Mouse (Mus musculus) brain, adult 2 months (tissue): Measurements from ENCODE around the gene Srrm2.

ENCODE experiments used
- DNase-seq: peaks from one replicate; pipeline ENCODE4 v3.0.0; 2011; ENCODE audit warnings: low read depth, low spot score

The Srrm2 gene

DNA sequence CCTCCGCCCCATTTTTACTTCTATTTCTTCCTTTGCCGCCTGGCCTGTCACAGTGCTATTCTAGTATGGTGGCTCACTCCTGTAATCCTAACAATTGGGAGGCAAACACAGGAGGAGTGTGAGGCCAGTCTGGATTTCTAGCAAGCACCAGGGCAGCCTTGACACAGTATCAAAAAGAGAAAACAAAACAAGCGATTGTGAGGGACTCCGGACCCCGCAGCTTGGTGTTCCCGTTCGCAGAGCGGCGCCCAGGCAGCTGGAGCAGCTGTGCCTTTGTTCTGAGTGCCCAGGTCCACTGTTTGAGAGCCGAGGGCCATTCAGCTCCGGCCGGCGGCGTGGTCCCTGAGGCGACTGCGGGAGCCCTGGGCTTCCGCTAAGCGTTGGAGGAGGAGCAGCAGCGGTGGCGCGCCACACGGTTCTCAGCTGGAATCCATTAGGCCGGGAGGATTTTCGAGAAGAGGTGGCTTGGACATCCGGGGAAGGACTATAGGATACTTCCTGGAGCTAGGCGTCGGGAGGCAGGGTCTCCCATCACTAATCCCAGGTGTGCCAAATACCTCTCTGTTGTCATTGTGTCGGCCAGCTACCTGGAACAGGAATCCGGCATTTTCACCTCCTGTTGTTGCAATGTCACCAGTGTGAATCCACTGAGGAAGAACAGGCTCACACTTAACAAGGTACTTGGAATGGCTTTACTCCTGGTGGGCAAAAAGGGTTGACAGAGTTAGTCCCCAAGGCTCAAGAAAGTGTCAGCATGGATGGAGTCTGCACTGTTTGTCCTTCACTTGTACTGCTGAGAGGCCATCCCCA is at the start of gene Srrm2:
TSS of gene Srrm2 (plus strand) at position 264 of the 810 bp plus-strand sequence.
- DNase-seq, result peak; percentile 79

DNA sequence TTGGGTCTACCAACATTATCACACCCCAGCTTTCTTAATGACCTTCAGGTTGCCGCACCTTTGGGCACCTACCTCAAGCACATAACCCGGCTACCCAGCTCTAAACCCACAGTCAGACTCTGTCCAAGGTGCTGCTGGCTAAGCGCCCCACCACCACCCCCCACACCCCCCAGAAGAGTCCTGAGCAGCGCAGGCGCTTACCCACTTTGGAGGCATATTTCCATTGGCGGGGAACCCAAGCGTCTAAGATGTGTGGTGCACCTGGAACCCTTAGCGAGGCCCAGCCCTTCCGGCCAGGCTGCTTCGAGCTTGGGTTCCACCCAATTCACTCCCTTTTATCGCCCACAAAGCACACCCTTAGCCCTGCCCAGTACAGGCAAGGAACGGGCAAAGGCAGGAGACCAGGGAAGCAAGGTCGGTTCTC is 49.7 kb upstream of the Srrm2 start, which contains the start of gene Paqr4:
TSS of gene Paqr4 (minus strand) at position 270 of the 424 bp plus-strand sequence.
- peak; percentile 61 for DNase-seq

DNA sequence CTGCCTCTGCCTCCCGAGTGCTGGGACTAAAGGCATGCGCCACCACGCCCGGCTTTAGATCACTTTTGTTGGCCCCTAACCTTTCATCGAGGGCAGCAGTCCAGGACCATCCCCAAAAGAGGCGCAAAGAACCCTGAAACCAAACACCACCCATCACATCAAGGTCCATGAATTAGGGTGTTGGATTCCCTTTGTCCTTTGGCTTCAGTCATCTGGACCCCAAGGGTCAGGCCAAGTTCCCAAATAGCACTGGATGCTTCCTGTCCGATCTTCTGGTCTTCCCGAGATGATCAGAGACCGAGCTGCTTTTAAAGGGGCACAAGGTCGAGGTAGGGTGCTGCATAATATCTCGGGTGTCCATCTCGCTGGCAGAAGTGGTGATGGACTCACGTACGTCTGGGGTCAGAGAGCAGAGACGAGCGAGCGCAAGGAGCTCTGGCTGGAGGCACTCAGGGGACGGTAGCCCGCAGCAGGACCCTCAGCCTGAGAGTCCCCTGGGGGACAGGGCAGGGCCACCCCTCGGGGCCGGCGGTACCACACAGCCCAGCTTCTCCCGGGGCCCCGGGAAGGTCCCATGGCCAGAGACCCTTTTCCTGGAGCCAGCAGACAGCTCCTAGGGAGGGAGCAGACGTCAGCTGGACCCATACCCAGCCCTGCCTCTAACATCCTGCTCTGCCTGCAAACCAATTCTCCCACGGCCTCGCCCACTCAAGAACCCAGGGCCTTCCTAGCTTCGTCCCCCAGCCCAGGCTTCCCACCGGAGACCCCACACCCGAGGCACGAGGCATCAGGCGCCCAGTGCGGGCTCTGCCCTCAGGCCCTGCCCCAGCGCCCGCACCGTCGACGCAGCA is 48.7 kb upstream of the Srrm2 start:
- DNase-seq, result no peak

- DNase-seq, result peak; percentile 59
These were observed 48.0 kb upstream of the Srrm2 start for GRCm38 (mm10) chr17:23742210-23742793.

- no peak for DNase-seq
These were observed 47.4 kb upstream of the Srrm2 start for GRCm38 (mm10) chr17:23742941-23743340.

DNA sequence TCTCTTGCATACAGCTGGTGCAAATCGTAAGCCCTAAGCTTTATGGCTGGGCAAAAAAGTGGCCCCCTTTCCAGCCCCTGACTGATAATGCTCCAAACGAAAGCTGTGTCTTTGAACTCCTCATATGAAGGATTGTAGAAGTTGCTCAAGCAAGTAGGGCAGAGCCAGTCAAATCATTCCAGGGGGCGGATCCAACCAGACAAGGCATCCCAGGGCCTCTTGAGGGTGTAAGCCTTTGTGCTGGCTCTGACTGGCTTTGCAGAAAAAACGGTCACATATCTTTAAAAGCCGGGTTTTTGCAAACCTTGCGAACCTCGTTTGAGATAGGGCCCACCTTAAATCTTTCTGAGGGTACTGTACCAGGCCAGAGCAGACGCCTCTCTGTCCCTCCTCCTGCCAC is 46.3 kb upstream of the Srrm2 start:
- DNase-seq, result no peak

GRCm38 (mm10) chr17:23744651-23745050 is 45.7 kb upstream of the Srrm2 start:
- no peak for DNase-seq

DNA sequence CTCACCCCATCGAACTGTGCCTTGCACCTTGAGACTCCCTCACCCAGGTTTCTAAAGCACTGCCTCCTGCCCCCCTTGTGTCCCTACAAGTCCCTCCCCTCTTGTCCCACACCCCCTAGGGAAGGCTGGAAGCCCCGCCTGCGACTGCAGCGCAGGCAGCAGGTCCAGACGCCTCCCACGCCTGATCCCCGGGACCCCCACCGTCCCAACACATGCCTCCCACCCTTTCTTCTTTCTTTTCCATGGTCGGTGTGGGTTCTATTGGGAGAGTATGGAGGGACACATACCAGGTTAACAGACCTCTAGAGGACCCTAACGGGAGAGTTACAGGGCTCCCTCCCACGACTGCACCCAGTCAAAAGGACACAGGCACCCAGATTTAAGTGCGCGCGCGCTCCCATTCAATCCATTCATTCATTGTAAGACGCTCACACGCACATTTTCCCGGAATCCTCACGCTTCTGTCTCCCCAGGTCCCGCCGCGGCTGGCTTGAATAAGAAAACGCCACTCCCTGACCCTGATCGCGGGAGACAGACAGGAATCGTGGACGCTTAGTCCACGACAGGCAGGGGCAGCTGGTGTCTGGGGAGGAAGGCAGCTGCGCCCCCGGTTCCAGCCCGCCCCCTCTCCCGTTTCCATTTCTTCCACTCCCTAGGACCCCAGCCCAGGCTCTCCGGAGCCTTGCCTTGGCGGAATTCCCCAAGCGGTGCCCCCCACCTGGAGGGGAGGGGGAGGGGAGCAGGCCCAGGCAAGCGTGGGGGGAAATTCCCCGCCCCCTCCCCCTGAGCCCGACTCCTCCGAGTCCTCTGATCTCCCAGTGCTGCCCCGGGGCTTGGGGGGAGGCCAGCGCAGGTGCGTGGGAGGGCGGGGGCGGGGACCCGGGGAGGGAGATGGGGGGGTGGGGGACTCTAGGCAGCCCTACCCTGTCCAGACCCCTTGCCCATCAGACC is 44.8 kb upstream of the Srrm2 start, which contains the start of gene Kremen2:
TSS of gene Kremen2 (minus strand) at position 533 of the 951 bp plus-strand sequence.
- DNase-seq, result no peak

DNA sequence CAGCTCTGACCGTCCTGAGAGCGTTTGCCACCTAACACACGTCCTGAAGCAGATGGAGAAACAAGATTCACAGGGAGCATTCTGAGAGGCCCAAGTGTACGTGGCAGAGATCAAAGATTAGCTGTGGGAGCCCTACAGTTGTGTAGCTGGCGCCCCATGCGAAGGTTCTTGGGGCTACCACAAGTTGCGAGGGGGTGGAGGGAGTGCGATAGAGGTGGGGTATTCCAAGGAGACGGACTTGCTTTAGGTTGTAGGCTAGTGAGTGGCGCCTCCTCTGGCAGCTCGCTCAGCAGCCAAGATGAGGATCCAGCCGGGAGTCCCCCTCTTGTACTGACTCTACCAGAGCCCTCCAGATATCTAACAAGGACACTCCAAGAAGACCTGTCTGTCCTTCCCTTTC is 44.0 kb upstream of the Srrm2 start:
- no peak for DNase-seq

DNA sequence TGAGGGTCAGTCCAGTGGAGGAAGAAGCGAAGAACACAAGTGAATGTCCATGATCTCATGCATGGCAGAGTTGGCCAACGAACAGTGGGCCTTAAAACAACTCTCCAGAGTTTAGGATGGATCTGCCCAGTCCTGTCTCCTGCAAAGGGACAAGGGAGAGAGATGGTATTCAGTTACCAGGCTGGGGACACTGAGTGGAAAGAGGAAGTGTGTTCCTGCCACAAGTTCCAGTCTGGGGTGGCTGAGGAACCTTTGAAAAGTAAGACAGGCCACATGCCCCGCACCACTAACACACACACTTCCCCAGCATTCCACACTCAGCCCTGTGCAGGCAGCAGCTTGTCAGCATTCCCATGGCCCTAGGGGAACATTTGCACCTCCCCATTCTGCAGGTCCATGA is 43.6 kb upstream of the Srrm2 start:
- DNase-seq, result no peak

DNA sequence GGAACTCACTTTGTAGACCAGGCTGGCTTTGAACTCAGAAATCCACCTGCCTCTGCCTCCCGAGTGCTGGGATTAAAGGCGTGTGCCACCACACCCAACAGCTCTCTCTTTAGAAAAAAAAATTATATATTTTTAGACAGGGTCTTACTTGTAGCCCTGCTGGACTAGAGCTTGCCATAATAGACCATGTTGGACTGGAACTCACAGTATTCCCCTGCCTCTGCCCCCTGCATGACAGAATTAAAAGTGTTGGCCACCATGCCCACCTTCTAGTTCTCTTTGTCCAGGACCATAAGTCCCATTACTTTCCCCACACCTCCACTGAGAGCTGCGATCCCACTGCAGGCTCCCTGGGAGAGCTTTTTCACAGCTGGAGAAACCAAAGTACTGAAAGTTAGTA is 42.9 kb upstream of the Srrm2 start:
- no peak for DNase-seq

DNA sequence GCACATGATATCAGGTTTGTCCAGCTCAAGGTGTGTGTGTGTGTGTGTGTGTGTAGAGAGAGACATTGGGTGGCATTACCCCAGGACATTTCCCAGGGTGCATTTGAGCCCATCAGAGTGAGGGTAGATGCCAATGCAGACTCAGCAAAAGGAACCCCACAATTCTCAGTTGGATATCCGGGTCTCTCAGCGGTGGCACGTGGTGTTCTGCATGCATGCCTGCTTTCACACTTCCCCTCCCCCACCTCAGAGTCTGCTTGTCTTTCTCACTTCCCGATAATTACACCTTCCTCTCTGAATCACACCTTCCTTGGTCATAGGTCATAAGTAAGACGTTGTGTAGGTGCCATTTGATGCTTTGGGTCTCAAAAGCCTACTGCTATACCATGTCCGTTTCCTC is 42.3 kb upstream of the Srrm2 start:
- no peak for DNase-seq

GRCm38 (mm10) chr17:23748631-23749391 is 41.5 kb upstream of the Srrm2 start:
- peak; percentile 90 for DNase-seq

- DNase-seq, result no peak
These were observed 40.7 kb upstream of the Srrm2 start for GRCm38 (mm10) chr17:23749400-23750191.

DNA sequence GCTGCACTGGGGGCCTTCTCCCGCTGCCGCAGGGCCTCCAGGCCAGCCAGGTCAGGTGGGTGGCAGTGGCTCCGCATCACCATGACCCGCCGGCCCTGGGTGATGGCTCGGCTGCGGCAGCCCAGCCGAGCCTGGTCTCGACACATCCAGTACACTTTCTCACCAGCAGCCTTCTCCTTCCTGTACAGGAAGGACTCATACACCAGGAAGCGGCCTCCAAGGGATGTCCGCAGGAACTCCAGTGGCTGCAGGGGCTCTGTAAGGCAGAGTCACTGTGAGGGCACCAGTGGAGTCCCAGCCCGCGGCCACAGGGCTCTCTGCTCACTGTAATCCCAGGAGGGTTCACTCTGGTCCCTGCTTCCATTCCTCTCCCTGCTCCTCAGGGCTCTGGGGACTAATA is 34.6 kb upstream of the Srrm2 start:
- DNase-seq, result no peak

GRCm38 (mm10) chr17:23757581-23757980 is 32.8 kb upstream of the Srrm2 start:
- DNase-seq, result no peak

DNA sequence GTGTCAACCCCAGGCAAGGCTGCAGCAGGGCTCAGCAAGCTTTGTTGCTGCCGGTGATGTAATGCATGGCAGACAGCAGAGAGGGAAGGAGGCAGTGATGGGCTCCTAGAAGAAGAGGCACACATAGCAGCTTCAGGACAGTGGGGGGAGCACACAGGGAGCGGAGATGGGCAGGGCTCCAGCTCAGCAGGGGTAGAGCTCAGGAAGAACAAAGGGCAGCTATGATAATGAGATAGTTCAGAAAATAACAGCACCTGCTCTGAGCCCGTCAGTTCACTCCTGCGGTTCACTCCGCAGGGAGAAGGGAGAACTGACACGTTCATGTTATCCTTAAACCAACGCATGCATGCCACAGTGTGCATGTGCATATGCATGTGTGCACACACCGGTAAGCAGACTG is 31.5 kb upstream of the Srrm2 start:
- peak; percentile 53 for DNase-seq

GRCm38 (mm10) chr17:23760231-23760630 is 30.1 kb upstream of the Srrm2 start:
- no peak for DNase-seq

GRCm38 (mm10) chr17:23761155-23761554 is 29.2 kb upstream of the Srrm2 start:
- DNase-seq, result no peak
